Comparison of ENCODE assay signal across 17 mouse cellular contexts in the genomic region with DNA sequence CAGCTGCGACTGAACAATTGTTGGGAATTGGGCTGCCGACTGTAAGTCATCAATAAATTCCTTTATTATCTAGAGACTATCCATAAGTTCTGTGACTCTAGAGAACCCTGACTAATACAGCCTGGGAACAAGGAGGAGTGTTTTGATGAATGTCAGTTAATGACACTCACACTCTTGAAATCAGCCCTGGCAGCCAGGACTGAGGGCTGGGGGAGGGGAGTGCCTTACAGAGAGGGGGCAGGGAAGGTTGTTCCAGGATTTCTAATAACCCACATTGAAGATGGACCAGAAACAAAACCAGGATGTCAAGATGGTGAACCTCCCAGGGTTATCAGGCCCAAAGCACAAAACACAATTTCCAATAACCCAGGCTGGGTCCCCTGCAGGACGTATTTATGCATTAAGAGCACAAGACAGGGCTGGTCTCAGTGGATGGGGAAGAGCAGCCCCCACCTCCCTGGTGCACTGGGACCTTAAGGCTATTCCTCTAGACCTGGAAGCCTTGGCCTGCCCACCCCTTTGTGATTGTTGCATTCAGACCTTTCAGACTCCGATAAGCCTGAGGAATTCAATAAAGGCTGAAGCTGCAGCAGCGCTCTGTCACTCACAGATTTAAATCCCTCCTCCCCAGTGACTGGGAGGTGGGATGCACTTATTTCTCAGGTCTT.
A peak's percentile ranks its signal among the peaks of the same experiment; 100 is the strongest.
DNase-seq lines count a peak whose midpoint lies in the region; ATAC-seq lines count a peak whose summit lies in the region.
"Had no signal": no experiment of that assay in that cellular context is flagged by ENCODE, and none has a peak within 500 bp of the region (broad histone marks: within the 10 kb centered on the region; RNA-seq: fewer than 3 reads in every experiment).

No protein-coding gene starts in this region.

- no peak overlapping the region for H3K4me3 ChIP-seq in neural tube, embryonic 13.5 days
- no peak overlapping the region for H3K4me3 ChIP-seq in neural tube, embryonic 15.5 days (replicated peaks)
- no peak overlapping the region for H3K4me3 ChIP-seq in hindbrain, embryonic 11.5 days (ENCODE audit: low read depth, low read length)
- H3K4me3 ChIP-seq in midbrain, embryonic 12.5 days: no peak overlapping the region
- H3K4me3 ChIP-seq in heart, embryonic 11.5 days (ENCODE audit: low read depth, low read length): no peak overlapping the region
- H3K4me3 ChIP-seq: heart, embryonic 15.5 days; left cerebral cortex, adult 2 months; neural tube, embryonic 12.5 days had no signal

- H3K27me3 ChIP-seq in neural tube, embryonic 13.5 days: no peaks in the 10 kb centered on the region
- H3K27me3 ChIP-seq in neural tube, embryonic 15.5 days (replicated peaks): no peaks in the 10 kb centered on the region
- H3K27me3 ChIP-seq in hindbrain, embryonic 11.5 days (ENCODE audit: control insufficient read depth, insufficient read depth, low read length): no peaks in the 10 kb centered on the region
- H3K27me3 ChIP-seq in midbrain, embryonic 12.5 days: peaks cover 29% of the 10 kb centered on the region
- H3K27me3 ChIP-seq in heart, embryonic 11.5 days (ENCODE audit: control insufficient read depth, insufficient read depth, low read length): no peaks in the 10 kb centered on the region
- H3K27me3 ChIP-seq: heart, embryonic 15.5 days; neural tube, embryonic 12.5 days had no signal

- no peak overlapping the region for H3K9ac ChIP-seq in neural tube, embryonic 13.5 days
- H3K9ac ChIP-seq in neural tube, embryonic 15.5 days (replicated peaks): no peak overlapping the region
- no peak overlapping the region for H3K9ac ChIP-seq in hindbrain, embryonic 11.5 days (ENCODE audit: low read depth, low read length)
- H3K9ac ChIP-seq in midbrain, embryonic 12.5 days (replicated peaks): no peak overlapping the region
- no peak overlapping the region for H3K9ac ChIP-seq in heart, embryonic 11.5 days (ENCODE audit: low read depth, low read length)
- H3K9ac ChIP-seq: heart, embryonic 15.5 days; neural tube, embryonic 12.5 days had no signal

- peak; percentile 24 for DNase-seq in hindbrain, embryonic 11.5 days (ENCODE audit: low spot score)
- DNase-seq in urinary bladder, postnatal 10 days (ENCODE audit: low spot score): no peak
- no peak for DNase-seq in thymus, postnatal 0 days (ENCODE audit: low spot score)
- DNase-seq: cerebellum, adult 18-20 months; kidney, adult 9 months; lung, postnatal 14 days; right cerebral cortex, adult 18-20 months; spleen, adult 18-20 months; thymus, postnatal 36 days had no signal

- peaks cover 20% of the 10 kb centered on the region for H3K4me1 ChIP-seq in neural tube, embryonic 13.5 days (replicated peaks)
- 0 out of 2 replicates have a peak, but pooled peaks cover 2% of the 10 kb centered on the region for H3K4me1 ChIP-seq in neural tube, embryonic 15.5 days
- H3K4me1 ChIP-seq in hindbrain, embryonic 11.5 days (replicated peaks; ENCODE audit: control insufficient read depth, insufficient read depth, low read length): no peaks in the 10 kb centered on the region
- peaks cover 8% of the 10 kb centered on the region for H3K4me1 ChIP-seq in midbrain, embryonic 12.5 days
- H3K4me1 ChIP-seq in heart, embryonic 11.5 days (ENCODE audit: control insufficient read depth, insufficient read depth, low read length): peaks cover 10% of the 10 kb centered on the region
- H3K4me1 ChIP-seq: heart, embryonic 15.5 days had no signal

- 37% methylated on average over 4 of the region's 5 CpGs for WGBS in neural tube, embryonic 13.5 days
- 25% methylated on average over 4 of the region's 5 CpGs for WGBS in neural tube, embryonic 15.5 days
- WGBS in hindbrain, embryonic 11.5 days: 20% methylated on average over 3 of the region's 5 CpGs
- 20% methylated on average over 5 of the region's 5 CpGs for WGBS in midbrain, embryonic 12.5 days
- WGBS in heart, embryonic 11.5 days (ENCODE audit: insufficient replicate concordance): 26% methylated on average over 4 of the region's 5 CpGs

- H3K9me3 ChIP-seq in neural tube, embryonic 13.5 days: no peaks in the 10 kb centered on the region
- H3K9me3 ChIP-seq in neural tube, embryonic 15.5 days (replicated peaks): no peaks in the 10 kb centered on the region
- no peaks in the 10 kb centered on the region for H3K9me3 ChIP-seq in hindbrain, embryonic 11.5 days (ENCODE audit: control insufficient read depth, low read length)
- H3K9me3 ChIP-seq in midbrain, embryonic 12.5 days: no peaks in the 10 kb centered on the region
- H3K9me3 ChIP-seq in heart, embryonic 11.5 days (replicated peaks; ENCODE audit: control insufficient read depth, low read length): no peaks in the 10 kb centered on the region
- H3K9me3 ChIP-seq: G1E; heart, embryonic 15.5 days; neural tube, embryonic 12.5 days had no signal

- H3K36me3 ChIP-seq in neural tube, embryonic 13.5 days: no peaks in the 10 kb centered on the region
- H3K36me3 ChIP-seq in neural tube, embryonic 15.5 days: no peaks in the 10 kb centered on the region
- no peaks in the 10 kb centered on the region for H3K36me3 ChIP-seq in hindbrain, embryonic 11.5 days (ENCODE audit: control insufficient read depth, insufficient read depth, low read length)
- H3K36me3 ChIP-seq in midbrain, embryonic 12.5 days: no peaks in the 10 kb centered on the region
- H3K36me3 ChIP-seq in heart, embryonic 11.5 days (ENCODE audit: control insufficient read depth, insufficient read depth, low read length): no peaks in the 10 kb centered on the region
- H3K36me3 ChIP-seq: G1E; heart, embryonic 15.5 days; neural tube, embryonic 12.5 days had no signal

- ATAC-seq in neural tube, embryonic 13.5 days (ENCODE audit: low read depth): 0 out of 2 replicates have a peak, but pooled peaks have one; percentile 27
- ATAC-seq in neural tube, embryonic 15.5 days (ENCODE audit: low FRiP score): no peak
- ATAC-seq in hindbrain, embryonic 11.5 days (ENCODE audit: low FRiP score): peak; percentile 71
- ATAC-seq in midbrain, embryonic 12.5 days (ENCODE audit: low FRiP score, low read depth): peak; percentile 74
- ATAC-seq in heart, embryonic 11.5 days (replicated peaks; ENCODE audit: insufficient number of reproducible peaks, low FRiP score, low TSS enrichment): no peak

- no peak overlapping the region for H3K4me2 ChIP-seq in neural tube, embryonic 13.5 days
- H3K4me2 ChIP-seq in neural tube, embryonic 15.5 days: no peak overlapping the region
- no peak overlapping the region for H3K4me2 ChIP-seq in hindbrain, embryonic 11.5 days (replicated peaks; ENCODE audit: low read depth, low read length)
- no peak overlapping the region for H3K4me2 ChIP-seq in midbrain, embryonic 12.5 days (replicated peaks)
- H3K4me2 ChIP-seq in heart, embryonic 11.5 days: no peak overlapping the region
- H3K4me2 ChIP-seq: heart, embryonic 15.5 days; neural tube, embryonic 12.5 days had no signal

- H3K27ac ChIP-seq in neural tube, embryonic 13.5 days (replicated peaks): peak overlapping the region; percentile 56; the same call in 1 of the 2 replicates
- H3K27ac ChIP-seq in neural tube, embryonic 15.5 days (replicated peaks): no peak overlapping the region
- H3K27ac ChIP-seq in hindbrain, embryonic 11.5 days (ENCODE audit: low read depth, low read length): peak overlapping the region; percentile 17; the same call in 1 of the 2 replicates
- H3K27ac ChIP-seq in midbrain, embryonic 12.5 days (replicated peaks): peak overlapping the region; percentile 67
- no peak overlapping the region for H3K27ac ChIP-seq in heart, embryonic 11.5 days (ENCODE audit: low read depth, low read length)
- H3K27ac ChIP-seq: heart, embryonic 15.5 days; left cerebral cortex, adult 2 months; neural tube, embryonic 12.5 days had no signal

Comparison
In these comparisons a context has a peak if more than half of its experiments do, and no peak if none do; other contexts are left out.
1. ATAC-seq: peak in neural tube, embryonic 13.5 days (single experiment), hindbrain, embryonic 11.5 days (single experiment) and midbrain, embryonic 12.5 days (single experiment); none in neural tube, embryonic 15.5 days (single experiment) and heart, embryonic 11.5 days (single experiment).
2. H3K27ac ChIP-seq: peak in neural tube, embryonic 13.5 days (single experiment), hindbrain, embryonic 11.5 days (single experiment) and midbrain, embryonic 12.5 days (single experiment); none in neural tube, embryonic 15.5 days (single experiment) and heart, embryonic 11.5 days (single experiment).